Mouse (Mus musculus) stomach, postnatal 0 days (tissue): Measurements from ENCODE around the gene 1700109H08Rik.

Experiments used
- CTCF ChIP-seq: IDR thresholded peaks from 2 replicates; pipeline ENCODE4 v1.5.1; 2016; ENCODE audit warnings: antibody characterized with exemption, low read depth, mild to moderate bottlenecking, moderate library complexity
- EP300 ChIP-seq: optimal IDR thresholded peaks from 2 replicates; pipeline ENCODE3; 2016; ENCODE audit warnings: antibody characterized with exemption

- no peak for TF ChIP-seq CTCF
- no peak for TF ChIP-seq EP300
Measured at GRCm38 (mm10) chr5:3598766-3599165, 27.4 kb downstream of the 1700109H08Rik start.
